Mouse (Mus musculus) midbrain, embryonic 16.5 days (tissue): ENCODE measurements around the gene Zfp821. TPM values are rescaled to one million over a fixed set of nuclear protein-coding genes. Genes with fewer than 3 reads are reported as not detected.

ENCODE experiments used
- ATAC-seq: fragments of 200-750 bp; cut with Nextera tagmentation; 2 replicates; pipeline ENCODE4 v1.8.0; 2017; ENCODE audit warnings: moderate TSS enrichment
- H3K27ac ChIP-seq: fragments of 300-500 bp; sonication (generic); 2 replicates; pipeline ENCODE4 v1.5.1; 2014; ENCODE audit warnings: mild to moderate bottlenecking, low read length, mixed read lengths
- H3K27me3 ChIP-seq: fragments of 300-500 bp; sonication (generic); 2 replicates; pipeline ENCODE4 v1.6.1; 2014; ENCODE audit warnings: low read depth, low read length, mixed read lengths; ENCODE audit not compliant: control insufficient read depth, insufficient read depth
- H3K36me3 ChIP-seq: fragments of 300-500 bp; sonication (generic); 2 replicates; pipeline ENCODE4 v1.6.1; 2014; ENCODE audit warnings: mild to moderate bottlenecking, low read length, moderate library complexity, mixed read lengths; ENCODE audit not compliant: control insufficient read depth, insufficient read depth
- H3K4me1 ChIP-seq: fragments of 300-500 bp; sonication (generic); 2 replicates; pipeline ENCODE4 v1.6.1; 2014; ENCODE audit warnings: mild to moderate bottlenecking, low read length, mixed read lengths; ENCODE audit not compliant: control insufficient read depth, insufficient read depth
- H3K4me2 ChIP-seq: fragments of 300-500 bp; sonication (generic); 2 replicates; pipeline ENCODE4 v1.6.1; 2014; ENCODE audit warnings: mild to moderate bottlenecking, low read length, mixed read lengths
- H3K4me3 ChIP-seq: fragments of 300-500 bp; sonication (generic); 2 replicates; pipeline ENCODE4 v1.5.1; 2014; ENCODE audit warnings: low read depth, mild to moderate bottlenecking, low read length, moderate library complexity, mixed read lengths
- H3K9ac ChIP-seq: fragments of 300-500 bp; sonication (generic); 2 replicates; pipeline ENCODE4 v1.6.1; 2014; ENCODE audit warnings: low read depth, low read length, mixed read lengths
- H3K9me3 ChIP-seq: fragments of 300-500 bp; sonication (generic); replicated peaks from 2 replicates; pipeline ENCODE4 v1.6.1; 2014; ENCODE audit warnings: mild to moderate bottlenecking, low read length, mixed read lengths; ENCODE audit not compliant: control insufficient read depth, poor library complexity, severe bottlenecking
- WGBS: fragments of 180-500 bp; shearing (Covaris S2); extraction: QIAGEN DNeasy Blood & Tissue Kit; methylation state at CpG from one replicate; pipeline ENCODE4 v1.1.7; 2014; 5-methylcytosine and 5-hydroxymethylcytosine counted together
- polyA plus RNA-seq: library from polyadenylated mRNA; unstranded; fragments of >200 nt; fragmentation: Nextera tagmentation; extraction: Ambion mirVana; gene quantifications from 2 replicates; pipeline ENCODE4 v1.2.1, GENCODE M21; 2015

The Zfp821 gene
- polyA plus RNA-seq, 1 experiment from 2014 or later = 69.6 TPM

DNA sequence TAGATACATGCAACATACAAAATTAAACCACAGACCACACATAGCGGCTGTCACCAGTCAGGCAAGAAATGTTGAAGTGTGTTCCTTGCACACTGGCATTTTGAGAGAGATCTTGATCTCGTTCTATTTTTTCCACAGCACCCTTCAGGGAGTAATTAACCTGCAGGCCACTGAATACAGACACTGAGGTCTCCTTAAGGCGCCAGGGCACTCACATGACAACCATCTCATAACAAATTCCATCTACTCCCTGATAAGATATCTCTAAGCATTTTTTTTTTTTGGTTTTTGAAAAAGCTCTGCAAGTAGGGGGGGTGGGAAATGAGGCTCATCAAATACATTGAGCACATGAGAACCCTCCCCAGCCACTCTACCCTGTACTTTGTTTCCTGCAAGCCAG lies 51.5 kb downstream of the Zfp821 start:
- Histone ChIP-seq H3K4me3 (no peak overlapping the region), H3K27me3 (no peaks in the 10 kb centered on the region), H3K27ac (no peak overlapping the region), H3K9ac (no peak overlapping the region), H3K36me3 (no peaks in the 10 kb centered on the region), H3K9me3 (no peaks in the 10 kb centered on the region), H3K4me1 (no peaks in the 10 kb centered on the region), H3K4me2 (no peak overlapping the region)
- ATAC-seq = no peak
- WGBS = 73% methylated on average over 3 of the region's 3 CpGs

DNA sequence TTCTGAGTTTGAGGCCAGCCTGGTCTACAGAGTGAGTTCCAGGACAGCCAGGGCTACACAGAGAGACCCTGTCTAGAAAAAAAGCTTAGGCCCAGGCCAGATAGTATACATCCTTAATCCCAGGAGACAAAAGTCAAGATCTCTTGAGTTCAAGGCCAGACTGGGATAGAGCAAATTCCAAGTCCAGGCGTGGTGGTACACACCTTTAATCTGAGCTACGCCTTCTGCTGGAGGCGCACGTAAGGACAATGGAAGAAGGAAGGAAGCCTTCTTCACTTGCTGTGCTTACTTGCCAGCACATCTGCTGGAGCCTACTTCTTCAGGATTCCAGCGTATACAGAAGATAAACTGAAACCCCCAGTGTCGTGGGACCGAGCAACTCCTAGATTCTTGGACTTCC lies 54.1 kb downstream of the Zfp821 start:
- no peak overlapping the region for H3K4me2 ChIP-seq
- H3K9ac ChIP-seq = no peak overlapping the region
- H3K27me3 ChIP-seq = no peaks in the 10 kb centered on the region
- H3K9me3 ChIP-seq = no peaks in the 10 kb centered on the region
- H3K27ac ChIP-seq = no peak overlapping the region
- no peak overlapping the region for H3K4me3 ChIP-seq
- 85% methylated on average over 7 of the region's 7 CpGs for WGBS
- no peaks in the 10 kb centered on the region for H3K4me1 ChIP-seq
- no peak for ATAC-seq
- H3K36me3 ChIP-seq = no peaks in the 10 kb centered on the region

DNA sequence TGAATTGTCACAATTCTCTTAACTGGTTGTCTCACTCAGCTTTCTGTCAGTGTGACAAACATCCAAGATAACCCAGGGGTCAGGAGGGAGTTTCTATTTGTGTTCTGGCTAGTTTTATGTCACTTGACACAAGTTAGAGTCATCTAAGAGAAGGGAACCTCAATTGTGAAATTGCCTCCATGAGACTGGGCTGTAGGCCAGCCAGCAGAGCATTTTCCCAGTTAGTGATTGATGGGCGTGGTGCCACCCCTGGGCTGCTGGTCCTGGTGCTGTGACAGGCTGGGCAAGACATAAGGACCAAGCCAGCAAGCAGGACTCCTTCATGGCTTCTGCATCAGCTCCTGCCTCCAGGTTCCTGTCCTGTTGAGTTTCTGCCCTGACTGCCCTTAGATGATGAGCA lies 54.9 kb downstream of the Zfp821 start:
- Histone ChIP-seq H3K36me3 (no peaks in the 10 kb centered on the region), H3K9ac (no peak overlapping the region), H3K9me3 (no peaks in the 10 kb centered on the region), H3K27me3 (no peaks in the 10 kb centered on the region), H3K4me1 (no peaks in the 10 kb centered on the region), H3K4me3 (no peak overlapping the region), H3K27ac (no peak overlapping the region), H3K4me2 (no peak overlapping the region)
- no peak for ATAC-seq
- WGBS = 35% methylated on average over 1 of the region's 1 CpGs

DNA sequence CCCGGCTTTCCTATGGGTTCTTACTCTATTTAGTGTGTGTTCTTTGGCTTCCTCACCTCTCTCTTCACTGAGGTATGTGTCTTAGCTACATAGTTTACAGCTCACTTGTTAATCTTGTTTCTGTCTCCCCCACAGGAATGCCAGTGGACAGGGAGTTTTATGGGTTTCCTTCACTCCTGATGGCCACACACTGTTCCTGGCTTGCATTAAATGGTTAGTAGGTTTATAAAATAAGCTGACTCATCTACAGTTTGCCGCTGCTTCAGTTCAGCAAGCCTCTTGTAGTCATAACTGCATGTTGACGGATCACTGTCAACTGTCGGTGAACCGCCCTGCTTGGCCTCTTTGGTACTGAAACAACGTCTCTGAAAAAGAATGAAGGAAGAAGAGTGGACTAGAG lies 58.7 kb downstream of the Zfp821 start:
- Histone ChIP-seq H3K27me3 (no peaks in the 10 kb centered on the region), H3K9ac (no peak overlapping the region), H3K4me1 (no peaks in the 10 kb centered on the region), H3K4me2 (no peak overlapping the region), H3K36me3 (no peaks in the 10 kb centered on the region), H3K9me3 (no peaks in the 10 kb centered on the region), H3K27ac (no peak overlapping the region), H3K4me3 (no peak overlapping the region)
- no peak for ATAC-seq
- WGBS = 89% methylated on average over 6 of the region's 6 CpGs

DNA sequence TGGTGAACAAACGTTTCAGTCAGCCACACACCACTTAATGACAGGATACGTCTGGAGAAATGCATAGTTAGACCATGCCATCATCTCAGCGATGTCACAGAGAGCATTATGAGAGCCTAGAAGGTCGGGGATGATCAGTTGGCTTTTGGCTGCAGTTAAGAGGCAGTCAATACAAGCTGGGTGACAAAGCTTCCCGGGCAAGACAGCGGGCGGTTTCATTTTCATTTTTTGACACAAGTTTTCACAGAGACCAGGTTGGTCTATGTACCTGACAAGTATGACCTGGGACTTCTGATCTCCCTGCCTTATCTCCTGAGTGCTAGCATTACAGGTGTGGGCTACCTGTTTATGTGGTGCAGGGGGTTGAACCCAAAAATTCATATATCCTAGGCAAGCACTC lies 60.7 kb downstream of the Zfp821 start:
- Histone ChIP-seq H3K4me2 (no peak overlapping the region), H3K36me3 (no peaks in the 10 kb centered on the region), H3K9ac (no peak overlapping the region), H3K27me3 (no peaks in the 10 kb centered on the region), H3K27ac (no peak overlapping the region), H3K9me3 (no peaks in the 10 kb centered on the region), H3K4me1 (no peaks in the 10 kb centered on the region), H3K4me3 (no peak overlapping the region)
- WGBS = 76% methylated on average over 7 of the region's 7 CpGs
- no peak for ATAC-seq

DNA sequence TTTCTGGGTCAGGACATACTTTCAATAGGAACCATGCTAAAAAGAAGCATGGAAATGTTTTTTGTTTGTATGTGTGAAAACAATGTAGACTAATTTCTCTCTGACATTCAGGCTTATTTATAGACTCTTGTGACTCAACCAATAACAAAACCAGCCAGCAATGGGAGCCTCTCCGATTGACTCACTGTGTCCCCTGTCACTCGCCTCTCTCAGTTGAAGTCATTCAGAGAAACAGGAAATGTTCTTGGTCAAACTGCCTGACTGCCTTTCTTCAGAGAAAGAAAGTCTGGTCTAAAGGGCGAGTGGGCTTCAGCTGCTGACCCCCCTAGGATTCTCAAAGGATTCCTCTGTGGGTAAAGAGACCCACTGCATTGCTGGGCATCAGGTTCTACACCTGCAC lies 67.8 kb downstream of the Zfp821 start:
- H3K27ac ChIP-seq = no peak overlapping the region
- no peaks in the 10 kb centered on the region for H3K9me3 ChIP-seq
- H3K36me3 ChIP-seq = no peaks in the 10 kb centered on the region
- 49% methylated on average over 3 of the region's 3 CpGs for WGBS
- no peak overlapping the region for H3K4me3 ChIP-seq
- no peaks in the 10 kb centered on the region for H3K4me1 ChIP-seq
- H3K4me2 ChIP-seq = no peak overlapping the region
- no peak for ATAC-seq
- no peak overlapping the region for H3K9ac ChIP-seq
- H3K27me3 ChIP-seq = peaks cover 9% of the 10 kb centered on the region

Other genes with a start within 250 kb of the Zfp821 start
- 1.7 and 2.1 TPM in 2 replicates for gene Pmfbp1, start 211.5 kb upstream of the Zfp821 start, polyA plus RNA-seq
- gene Dhx38, start 139.7 kb upstream of the Zfp821 start, polyA plus RNA-seq = 17.9 and 18.5 TPM in 2 replicates
- gene Txnl4b, start 139.7 kb upstream of the Zfp821 start, polyA plus RNA-seq = 28.0 and 28.9 TPM in 2 replicates
- gene Hp, start 126.4 kb upstream of the Zfp821 start, polyA plus RNA-seq = 0.17 and 0.40 TPM in 2 replicates
- 29.7 and 35.7 TPM in 2 replicates for gene Dhodh, start 96.9 kb upstream of the Zfp821 start, polyA plus RNA-seq
- gene Pkd1l3, start 91.0 kb upstream of the Zfp821 start, polyA plus RNA-seq = 0.20 and 0.52 TPM in 2 replicates
- gene Ist1, start 12.3 kb upstream of the Zfp821 start, polyA plus RNA-seq = 158 and 171 TPM in 2 replicates
- gene Atxn1l, start 32.2 kb downstream of the Zfp821 start, polyA plus RNA-seq = 3.7 and 5.1 TPM in 2 replicates
- 53.0 and 55.4 TPM in 2 replicates for gene Ap1g1, start 73.0 kb downstream of the Zfp821 start, polyA plus RNA-seq
- gene Phlpp2, start 163.0 kb downstream of the Zfp821 start, polyA plus RNA-seq = 3.6 and 4.0 TPM in 2 replicates